Mouse (Mus musculus) layer of hippocampus, postnatal 10 days (tissue): ENCODE data around the gene Vax2. TPM values are rescaled to one million over a fixed set of nuclear protein-coding genes. Genes with fewer than 3 reads are reported as not detected.
A peak's percentile ranks its signal among the peaks of the same experiment; 100 is the strongest.

ENCODE experiments used
- DNase-seq, 2 experiments: peaks; one replicate each; pipeline ENCODE4 v3.0.0; 2021; ENCODE audit warnings: low spot score in 2 of 2
- long read RNA-seq: library from polyadenylated mRNA; stranded (forward); transcript quantifications from one replicate; pipeline ENCODE4 v2.0.0, GENCODE M21; 2023
- total RNA-seq, 2 experiments: library from RNA; stranded (reverse); gene quantifications; 2 replicates each; pipeline ENCODE4 v1.2.3; 2021

Gene Vax2
- not detected for total RNA-seq
- long read RNA-seq, result 0 reads

DNA sequence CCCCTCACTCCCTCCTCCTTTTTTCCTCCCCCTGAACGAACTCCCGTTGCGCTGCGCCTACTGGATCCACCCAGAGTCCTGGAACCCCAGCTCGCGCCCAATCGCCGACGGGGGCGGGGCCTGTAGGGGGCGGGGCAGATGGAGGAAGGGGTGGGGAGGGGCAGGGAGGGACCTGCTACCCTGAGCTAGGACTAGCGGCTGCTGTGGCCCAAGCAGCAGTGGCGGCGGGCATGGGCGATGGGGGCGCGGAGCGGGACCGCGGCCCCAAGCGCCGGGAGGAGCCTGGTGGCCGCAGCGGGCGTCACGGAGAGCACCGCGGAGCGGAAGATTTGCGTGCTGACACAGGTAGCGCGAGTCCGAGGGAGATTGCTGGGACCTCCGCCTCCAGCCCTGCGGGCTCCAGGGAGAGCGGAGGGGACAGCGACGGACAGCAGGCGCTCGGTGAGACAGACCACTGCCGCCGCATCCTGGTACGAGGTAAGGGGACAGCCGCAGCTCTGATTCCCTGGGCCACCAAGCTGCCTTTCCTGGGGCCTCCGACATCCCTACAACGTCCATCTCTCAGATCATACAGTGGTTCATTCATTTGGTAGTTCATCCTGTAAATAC, at the start of gene Vax2:
Gene Vax2 (plus strand): TSS at position 198 of the 609 bp plus-strand sequence.
- DNase-seq, result peak in 1 of 2 experiments; percentile 26

DNA sequence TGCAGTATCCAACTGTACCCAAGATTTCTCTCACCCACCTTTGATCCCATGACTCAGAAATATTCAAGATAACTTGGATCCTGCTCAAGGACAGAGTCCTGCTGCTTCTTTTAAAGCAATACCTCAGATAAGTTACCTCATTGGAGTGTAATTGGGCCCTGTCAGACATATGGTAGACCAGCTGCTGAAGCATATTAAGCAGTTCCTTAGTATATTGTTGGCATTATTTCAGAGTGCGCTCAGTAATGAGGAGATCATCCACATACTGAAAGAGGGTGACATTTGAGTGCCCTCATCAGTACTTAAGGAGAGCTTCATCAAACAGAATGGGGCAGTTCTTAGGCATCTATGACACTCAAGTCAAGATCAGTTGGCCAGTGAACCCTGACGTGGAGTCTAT, 46.1 kb upstream of the Vax2 start:
- no peak for DNase-seq

DNA sequence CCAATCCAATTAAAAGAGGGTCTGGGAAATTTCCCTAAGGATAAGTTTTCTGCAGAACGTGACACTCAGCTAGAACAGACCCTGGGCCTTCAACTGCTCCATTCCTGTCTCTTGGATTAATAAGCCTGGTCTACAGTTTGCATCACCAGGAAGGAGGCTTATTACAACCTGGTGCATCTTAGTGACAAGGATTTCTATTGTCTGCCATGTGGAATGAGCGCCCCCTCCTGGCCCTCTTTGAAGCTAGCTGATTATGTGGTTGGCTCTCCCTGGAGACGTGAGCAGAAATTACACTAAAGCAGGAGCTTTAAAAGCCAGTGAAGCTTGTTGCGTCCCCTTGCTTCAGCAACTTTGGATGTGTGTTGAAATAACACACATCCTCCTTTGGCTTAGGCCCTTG, 37.7 kb upstream of the Vax2 start:
- peak; percentile 83 to 85 for DNase-seq

DNA sequence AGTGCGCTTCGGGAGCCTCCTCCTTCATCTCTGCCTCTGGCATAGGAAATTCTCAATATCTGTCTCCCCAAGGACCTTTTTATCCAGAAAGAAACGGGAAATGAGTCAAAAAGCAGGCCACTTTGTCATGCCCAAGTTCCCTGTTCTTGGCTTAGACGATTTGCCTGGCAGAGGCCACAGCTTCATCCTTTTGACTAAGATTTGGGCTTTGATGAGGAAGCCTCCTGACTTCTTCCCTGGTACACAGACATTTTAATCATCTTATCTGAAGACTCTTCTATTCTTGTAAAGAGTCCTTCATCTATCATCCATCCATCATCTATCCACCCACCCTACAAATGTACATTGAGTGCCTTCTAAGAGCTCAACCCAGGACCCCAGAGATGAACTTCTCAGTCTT, 33.3 kb upstream of the Vax2 start, which contains the start of gene Cd207:
Gene Cd207 (minus strand): TSS at position 101 of the 400 bp plus-strand sequence.
- no peak for DNase-seq

DNA sequence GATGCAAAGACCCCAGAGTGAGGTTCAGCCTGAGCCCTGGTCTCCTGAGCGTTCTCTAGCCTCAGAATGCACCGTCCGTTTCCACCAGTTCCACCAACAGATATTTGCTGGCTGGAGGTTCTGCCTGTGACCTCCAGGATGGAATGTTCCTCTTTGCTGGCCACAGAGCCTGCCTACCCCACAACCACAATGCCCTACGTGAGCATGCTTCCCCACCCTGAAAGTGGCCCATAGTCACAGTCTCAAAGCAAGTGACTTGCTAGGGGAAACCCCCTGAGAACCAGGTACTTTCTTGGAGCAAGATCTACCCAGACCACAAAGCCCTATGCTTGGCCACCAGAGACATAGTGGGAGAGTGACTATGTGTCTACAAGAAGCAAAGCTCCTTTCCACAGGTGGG, 21.7 kb upstream of the Vax2 start:
- no peak for DNase-seq

DNA sequence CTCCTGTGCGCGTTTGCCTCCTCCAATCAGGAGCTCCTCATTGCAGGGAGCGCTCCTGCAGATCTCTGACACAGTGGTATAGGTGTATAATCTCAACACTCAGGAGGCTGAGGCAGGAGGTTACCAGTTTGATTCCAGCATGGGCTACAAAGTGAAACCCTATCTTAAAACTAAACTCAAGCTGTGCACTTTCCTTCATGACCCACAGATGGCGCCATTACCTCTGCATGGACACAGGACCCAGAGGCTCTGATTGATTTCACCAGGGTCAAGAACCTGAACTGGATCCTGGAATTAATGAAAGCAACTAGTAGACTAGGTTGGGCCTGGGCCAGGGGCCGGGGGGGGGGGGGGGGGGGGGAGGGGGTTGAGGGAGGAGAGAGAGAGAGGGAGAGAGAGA, 20.8 kb upstream of the Vax2 start:
- peak; percentile 47 to 50 for DNase-seq

DNA sequence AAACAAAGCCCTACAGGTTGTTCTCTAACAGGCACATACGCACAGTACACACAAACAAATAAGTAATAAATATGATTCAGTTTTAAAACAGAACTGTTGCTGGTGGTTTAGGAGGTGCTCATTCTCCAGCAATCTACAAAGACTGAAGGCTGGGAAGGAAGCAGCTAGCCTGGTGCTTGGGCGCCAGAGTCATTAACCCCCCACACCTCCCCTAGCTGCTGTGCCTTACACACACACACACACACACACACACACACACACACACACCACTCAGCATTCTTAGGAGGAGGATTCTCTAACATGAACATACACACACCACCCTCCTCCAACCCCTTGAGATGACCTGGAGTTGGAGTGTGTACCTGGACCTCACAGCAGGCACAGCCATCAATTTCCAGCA, 20.1 kb upstream of the Vax2 start:
- no peak for DNase-seq

DNA sequence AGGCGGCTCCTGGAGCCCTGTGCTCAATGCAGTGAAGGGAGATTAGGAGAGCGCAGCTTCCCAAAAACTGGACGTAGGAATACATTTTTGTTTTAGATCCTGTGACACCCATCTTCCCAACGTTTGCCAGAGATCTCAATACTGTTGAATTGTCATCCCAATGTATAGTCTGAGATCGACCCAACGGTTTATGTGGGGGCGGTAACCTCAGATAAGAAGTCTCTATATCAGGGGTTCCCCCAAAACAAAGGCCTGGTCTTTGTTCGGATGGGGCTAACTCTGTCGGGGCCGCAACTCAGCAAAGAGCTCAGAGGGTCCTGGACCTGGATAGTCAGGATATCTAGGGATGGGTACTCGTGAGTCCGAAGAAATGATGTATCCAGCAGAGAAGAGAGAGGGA, 18.1 kb upstream of the Vax2 start:
- no peak for DNase-seq

DNA sequence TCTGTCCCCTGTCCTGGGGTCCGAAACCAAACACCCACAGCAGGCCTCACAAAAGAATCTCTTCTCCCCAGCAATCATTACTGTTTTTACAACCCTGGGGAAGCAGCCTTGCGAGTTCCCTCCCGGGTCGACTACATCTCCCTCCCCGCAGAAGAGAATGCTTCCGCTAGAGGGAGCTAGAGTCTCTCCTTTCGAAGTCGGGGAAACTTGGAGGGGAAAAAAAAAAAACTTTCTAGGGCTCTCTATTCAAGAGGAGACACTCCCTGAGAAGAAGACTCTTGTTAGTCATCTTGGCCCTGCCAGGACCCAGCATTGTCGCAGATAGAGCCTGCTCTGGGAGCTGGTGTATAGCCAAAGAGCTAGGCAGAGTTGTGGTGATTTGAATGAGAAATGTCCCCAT, 17.2 kb upstream of the Vax2 start:
- DNase-seq, result peak; percentile 33 to 59

DNA sequence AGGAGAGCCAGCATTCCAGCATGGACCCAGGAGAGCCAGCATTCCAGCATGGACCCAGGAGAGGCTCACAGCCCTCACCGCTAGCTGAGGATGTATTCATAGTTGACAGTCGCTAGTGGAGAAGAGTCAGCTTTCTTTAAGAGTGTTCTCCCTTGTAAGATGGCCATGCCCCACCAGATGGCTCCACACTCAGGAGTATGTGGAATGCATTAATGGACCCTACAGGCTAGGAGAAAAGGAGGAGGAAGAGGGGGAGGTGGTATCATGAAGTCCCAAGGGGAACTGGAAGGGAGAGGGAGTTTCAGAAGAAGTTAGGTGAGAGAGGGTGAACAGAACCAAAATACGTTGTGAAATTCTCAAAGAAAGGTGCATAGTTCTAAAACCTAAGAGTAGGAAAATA, 15.3 kb upstream of the Vax2 start:
- no peak for DNase-seq

DNA sequence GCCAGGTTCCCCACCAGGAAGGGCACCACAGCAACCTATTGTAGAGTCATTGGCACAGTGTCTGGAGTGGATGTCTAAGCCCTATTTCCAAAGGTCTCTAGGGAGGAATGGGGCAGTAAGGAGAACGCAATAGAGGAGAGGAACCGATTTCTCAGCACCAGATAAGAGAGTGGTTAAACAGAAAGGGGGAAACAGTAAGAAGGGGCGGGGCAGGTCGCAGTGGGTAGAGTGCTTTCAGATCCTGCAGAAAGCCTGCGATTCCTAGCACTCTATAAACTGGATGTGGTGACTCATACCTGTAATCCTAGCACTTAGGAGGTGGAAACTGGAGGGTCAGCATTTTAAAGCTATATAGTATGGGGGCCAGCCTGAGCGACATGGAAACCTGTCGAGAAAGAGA, 14.4 kb upstream of the Vax2 start:
- DNase-seq, result no peak

DNA sequence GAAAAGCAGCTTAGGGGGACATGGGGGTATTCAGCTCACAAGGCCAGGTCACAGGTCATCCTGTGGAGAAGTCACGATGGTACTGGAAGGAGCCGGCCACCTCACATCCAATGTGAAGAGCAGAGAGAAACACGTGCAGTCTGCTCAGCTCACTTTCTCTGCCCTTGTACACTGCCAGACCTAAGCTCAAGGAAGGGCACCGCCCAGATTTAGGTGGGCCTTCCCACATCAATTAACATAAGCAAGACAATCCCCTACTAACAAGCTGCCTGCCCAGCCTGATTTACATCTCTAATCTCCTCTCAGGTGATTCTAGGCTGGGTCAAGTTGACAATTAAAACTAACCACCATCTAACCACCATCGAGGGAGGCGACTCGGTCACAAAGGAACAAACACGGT, 13.1 kb upstream of the Vax2 start:
- DNase-seq, result no peak

DNA sequence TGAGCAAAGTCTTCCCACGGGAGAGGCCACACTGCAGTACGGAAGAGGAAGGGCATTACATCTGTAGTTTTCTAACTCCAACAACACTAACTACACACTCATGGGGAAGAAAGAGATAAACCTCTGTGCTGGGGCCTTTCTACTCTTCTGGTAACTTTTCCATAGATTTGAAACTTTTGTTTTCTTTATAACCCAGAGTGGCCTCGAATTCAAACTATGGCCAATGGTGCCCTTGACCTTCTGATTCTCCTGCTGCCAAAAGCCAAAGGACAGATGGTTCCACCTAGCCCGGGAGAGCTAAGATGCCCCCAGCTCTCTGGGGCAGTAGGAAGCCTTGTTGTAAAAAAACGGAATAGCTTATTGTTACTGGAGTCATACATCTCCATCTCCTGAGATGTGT, 11.1 kb upstream of the Vax2 start:
- no peak for DNase-seq

DNA sequence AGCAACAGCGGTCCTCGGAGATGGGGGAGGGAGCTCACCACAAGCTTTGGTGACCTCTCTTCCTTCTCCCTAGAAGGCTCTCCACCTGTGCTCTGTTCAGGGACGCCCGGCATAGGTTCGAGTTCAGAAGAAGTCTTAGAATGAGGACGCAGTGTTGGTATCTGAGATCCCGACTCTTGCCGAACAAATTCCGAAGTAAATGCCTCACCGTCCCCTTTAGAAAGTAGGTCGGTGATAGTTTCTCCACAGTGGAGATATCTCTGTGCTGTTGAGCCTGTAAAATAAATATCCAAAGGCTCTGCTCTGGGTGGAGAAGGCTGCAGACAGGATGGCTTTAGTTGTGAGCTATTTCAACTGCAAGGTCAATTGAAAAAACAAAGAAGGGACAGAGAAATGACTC, 10.1 kb upstream of the Vax2 start:
- no peak for DNase-seq

DNA sequence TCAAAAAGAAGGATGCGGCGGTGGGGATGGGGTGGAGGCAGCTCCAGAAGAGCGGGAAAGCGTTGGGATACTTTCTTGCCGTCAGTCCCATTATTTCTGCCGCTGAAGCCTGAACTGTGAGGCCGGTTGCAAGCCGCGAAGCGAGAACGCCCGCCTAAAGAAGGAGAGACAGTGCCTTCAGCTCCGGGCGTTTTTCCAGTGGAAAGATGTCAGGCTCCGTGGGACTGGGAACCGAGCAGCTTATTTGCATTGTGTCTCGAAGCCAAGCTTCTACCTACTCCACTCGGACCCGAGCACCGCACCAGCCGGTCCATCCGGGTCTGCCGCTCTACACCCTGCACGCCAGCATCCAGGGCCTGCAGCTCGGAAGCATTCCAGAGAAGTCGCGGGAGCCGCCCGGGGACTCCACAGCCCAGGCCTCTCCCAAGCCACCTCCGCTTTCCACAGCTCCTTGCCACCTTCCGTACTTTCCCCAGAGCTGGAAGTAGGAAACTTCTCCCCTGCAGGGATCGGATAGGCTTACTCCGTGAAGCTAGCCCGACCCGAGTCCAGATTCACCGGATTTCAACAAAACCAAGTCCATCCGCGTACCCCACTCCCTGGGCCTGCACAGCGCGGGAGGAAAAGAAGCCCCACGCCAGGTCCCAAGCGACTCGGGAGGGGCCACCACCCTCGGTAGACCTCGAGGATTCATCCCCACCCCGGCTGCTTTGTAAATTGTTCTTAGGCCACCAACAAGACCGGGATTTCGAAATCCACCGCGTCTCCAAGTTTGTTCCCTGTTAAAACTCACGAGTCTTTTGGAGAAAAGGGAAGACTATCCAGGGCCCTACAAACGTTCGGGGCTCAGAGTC, 8.7 kb upstream of the Vax2 start:
- DNase-seq, result no peak

DNA sequence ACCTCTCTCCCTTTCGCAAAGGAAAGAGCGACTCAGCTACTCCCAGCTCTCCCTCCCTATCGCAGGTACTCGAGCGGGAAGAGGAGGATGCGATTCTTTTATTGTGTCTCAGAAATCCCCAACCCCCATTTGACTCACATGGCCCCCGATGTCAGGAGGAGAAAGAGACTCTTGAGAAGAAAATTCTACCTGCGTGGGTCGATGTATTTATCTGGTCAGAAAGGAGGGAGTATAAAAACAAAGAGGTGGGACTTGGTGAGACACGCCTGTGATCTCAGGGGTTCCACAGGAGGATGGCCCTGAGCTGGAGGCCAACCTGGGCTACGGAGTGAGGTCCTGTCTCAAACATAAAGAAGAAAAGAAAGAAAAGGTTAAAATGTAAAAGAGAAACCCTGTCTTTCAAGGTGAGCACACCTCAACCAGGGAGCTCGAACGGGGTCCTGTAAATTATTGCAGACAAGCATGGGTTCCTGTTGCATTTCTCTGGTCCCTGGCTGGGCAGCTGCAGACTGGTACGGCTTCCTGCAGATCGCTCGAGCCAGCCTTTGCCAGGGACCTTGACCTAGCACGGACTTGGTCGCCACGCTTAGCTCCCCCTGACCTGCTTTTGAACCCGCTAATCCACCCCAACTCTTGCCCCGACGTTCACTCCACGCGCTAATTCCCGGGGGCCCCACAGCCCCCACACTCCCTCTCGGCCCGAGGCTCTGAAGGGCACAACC, 7.9 kb upstream of the Vax2 start:
- DNase-seq, result no peak

DNA sequence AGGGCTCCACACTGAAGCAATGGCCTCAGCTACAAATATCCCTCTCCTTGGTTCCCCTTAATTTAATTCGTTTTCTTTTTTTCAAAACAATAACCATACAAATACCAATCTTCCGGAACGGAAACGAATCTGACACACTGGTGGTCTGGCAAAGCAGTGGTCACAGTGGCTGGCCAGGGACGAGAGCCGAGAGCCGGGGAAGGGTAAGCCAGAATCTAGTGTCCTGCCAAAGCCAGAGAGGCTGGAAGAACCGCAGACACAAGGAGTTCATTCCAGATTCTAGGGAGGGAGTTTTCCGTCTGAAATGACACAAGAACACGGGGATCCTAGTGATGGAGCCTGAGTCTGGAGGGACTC, 7.4 kb upstream of the Vax2 start:
- no peak for DNase-seq

DNA sequence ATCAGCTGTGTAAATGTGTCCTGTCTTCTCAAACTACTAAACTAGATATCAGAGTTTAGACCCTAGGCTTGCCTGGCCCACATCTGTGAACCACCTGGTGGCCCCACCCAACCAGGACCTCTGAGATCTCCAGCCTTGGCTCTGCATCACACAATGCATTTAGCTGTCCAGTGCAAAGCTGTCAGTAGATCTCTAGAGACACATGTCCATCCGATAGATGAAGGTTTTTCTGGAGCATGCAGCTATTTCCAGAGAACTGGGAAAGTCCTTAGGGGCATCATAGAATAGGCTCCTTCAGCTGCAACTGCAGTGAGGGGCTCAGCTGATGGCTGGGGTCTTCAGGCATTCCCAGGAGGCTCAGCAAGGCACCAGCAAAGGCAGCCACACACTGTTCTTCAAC, 6.8 kb upstream of the Vax2 start:
- no peak for DNase-seq

DNA sequence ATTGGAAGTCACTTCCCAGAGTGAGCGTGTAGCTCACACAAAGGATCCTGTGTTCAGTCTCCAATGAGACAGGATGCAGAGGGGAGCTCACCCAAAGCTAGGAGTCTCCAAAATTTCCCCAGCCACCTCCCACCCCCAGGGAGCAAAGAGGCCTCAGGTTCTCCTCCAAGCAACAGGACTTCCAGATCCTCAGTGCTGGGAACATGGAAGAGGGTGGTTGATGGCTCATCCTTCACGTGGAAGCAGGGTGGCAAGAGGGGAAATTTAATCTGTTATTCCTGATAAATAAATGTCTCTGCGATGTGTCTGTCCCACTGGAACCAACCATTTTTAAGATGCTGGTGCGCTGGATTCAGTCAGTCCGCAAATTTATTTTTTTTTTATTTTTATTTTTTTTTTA, 6.4 kb upstream of the Vax2 start:
- DNase-seq, result no peak

DNA sequence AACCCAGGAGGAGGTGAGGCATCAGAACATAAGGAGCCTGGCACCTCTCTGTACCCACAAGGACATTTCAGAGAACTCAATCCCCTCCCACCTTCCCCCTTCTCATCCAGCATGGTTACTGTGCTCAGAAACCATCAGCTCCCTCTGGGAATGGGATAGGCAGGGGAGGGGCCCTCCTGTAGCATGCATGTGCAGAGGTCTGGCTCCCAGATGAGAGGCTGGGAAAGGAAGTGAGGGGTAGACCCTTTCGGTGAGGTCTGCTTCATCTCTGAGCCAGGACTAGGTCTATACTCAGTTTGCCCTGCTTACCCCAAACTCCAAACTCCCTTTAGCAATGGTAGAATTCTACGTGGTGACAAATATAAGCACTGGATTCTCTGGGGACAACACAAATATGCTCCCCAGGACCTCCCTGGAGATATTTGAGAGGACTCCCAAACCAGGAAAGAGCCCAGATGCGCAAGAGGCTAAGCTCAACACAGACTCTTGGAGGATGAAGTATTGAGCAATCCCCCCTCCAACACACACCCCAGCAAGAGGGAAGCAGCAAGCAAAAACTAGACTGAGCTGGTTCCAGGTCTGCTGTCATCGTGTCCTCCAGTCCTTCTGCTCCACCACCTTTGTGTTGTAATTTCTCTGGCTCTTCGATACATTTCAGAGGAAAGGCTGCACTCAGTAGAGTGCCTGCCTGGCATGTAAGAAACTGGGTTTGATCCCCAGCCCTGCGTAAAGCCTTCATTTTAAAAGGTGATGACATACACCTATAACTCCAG, 3.1 kb upstream of the Vax2 start:
- DNase-seq, result no peak

DNA sequence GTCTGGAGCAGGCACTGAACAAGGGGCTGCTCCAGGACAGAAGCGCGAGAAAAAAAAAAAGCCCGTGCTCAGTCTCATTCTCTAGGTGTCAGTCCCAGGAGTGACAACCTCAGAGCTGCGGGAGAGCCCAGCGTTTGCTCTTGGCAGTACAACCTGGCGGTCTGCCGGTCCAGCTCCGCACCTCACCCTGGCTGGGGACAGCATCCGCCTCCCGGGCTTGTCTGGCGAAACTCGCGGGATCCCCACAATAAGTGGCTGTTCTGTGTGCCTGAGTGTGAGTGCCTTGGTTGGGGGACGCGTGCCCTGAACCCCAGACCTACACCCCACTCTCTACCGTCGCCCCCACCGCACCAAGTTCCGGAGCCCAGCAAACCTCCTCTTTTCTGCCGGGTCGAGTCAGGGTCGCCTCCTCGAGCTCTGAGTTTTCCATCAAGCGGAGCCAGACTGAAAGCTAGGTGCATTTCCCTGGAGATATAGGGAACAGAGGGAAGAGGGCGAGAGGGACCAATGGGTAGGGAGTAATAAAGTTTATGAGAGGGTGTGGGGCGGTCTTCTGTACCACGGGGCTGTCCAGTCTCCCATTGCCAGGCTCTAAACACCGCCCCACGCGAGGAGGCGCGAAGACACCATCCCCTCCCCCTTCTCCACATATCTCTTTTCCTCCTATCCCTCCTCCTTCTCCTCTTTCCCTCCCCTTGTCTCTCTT, 550 bp upstream of the Vax2 start:
- no peak for DNase-seq
